Mouse (Mus musculus) kidney, adult 2 months (tissue): ENCODE measurements around the gene Adam1a. TPM values are rescaled to one million over a fixed set of nuclear protein-coding genes. Genes with fewer than 3 reads are reported as not detected.

Experiments used
- DNase-seq: peaks from one replicate; pipeline ENCODE4 v3.0.0; 2021
- H3K27ac ChIP-seq: fragments of 200-500 bp; 2 replicates; pipeline ENCODE4 v1.5.1; 2012; ENCODE audit warnings: low read depth, low read length, control low read depth, inconsistent platforms; ENCODE audit not compliant: insufficient read depth
- H3K27me3 ChIP-seq: fragments of 200-500 bp; replicated peaks from 2 replicates; pipeline ENCODE4 v1.6.1; 2012; ENCODE audit warnings: mild to moderate bottlenecking, moderate library complexity, low read length, inconsistent platforms; ENCODE audit not compliant: control insufficient read depth, insufficient read depth
- H3K36me3 ChIP-seq: fragments of 200-500 bp; 2 replicates; pipeline ENCODE4 v1.6.1; 2012; ENCODE audit warnings: mild to moderate bottlenecking, moderate library complexity, low read length, inconsistent platforms; ENCODE audit not compliant: control insufficient read depth, insufficient read depth
- H3K4me1 ChIP-seq: fragments of 200-500 bp; 2 replicates; pipeline ENCODE4 v1.6.1; 2011; ENCODE audit warnings: low read length; ENCODE audit not compliant: control insufficient read depth, insufficient read depth
- H3K4me3 ChIP-seq: fragments of 200-500 bp; 2 replicates; pipeline ENCODE4 v1.5.1; 2011; ENCODE audit warnings: mild to moderate bottlenecking, low read depth, low read length, control low read depth; ENCODE audit not compliant: insufficient read depth
- CTCF ChIP-seq: fragments of 200-500 bp; conservative IDR thresholded peaks from 2 replicates; pipeline ENCODE4 v1.5.1; 2011; ENCODE audit warnings: low read depth, mild to moderate bottlenecking, control low read depth, low read length, moderate library complexity, mixed read lengths; ENCODE audit not compliant: insufficient read depth, insufficient read length
- POLR2A ChIP-seq: fragments of 200-500 bp; IDR thresholded peaks from one replicate; pipeline ENCODE4 v1.6.1; 2011; ENCODE audit warnings: low read depth, low read length, control low read depth
- WGBS: fragments of 180-500 bp; shearing (Covaris S2); methylation state at CpG from one replicate; pipeline ENCODE4 v1.1.7; 2018; 5-methylcytosine and 5-hydroxymethylcytosine counted together
- polyA plus RNA-seq: library from polyadenylated mRNA; depleted of rRNA; stranded (reverse); fragments of >200 nt; gene quantifications from 2 replicates; pipeline ENCODE4 v1.2.3, GENCODE M21; 2012; rRNA removed

Adam1a gene
- polyA plus RNA-seq, 1 experiment: 2.0 TPM

- WGBS: 37% methylated on average over 3 of the region's 3 CpGs
- H3K27ac ChIP-seq: no peak overlapping the region
- TF ChIP-seq POLR2A: no peak
- TF ChIP-seq CTCF: no peak
- no peak overlapping the region for H3K4me3 ChIP-seq
- no peaks in the 10 kb centered on the region; the same call in 1 of the 2 replicates for H3K36me3 ChIP-seq
- H3K4me1 ChIP-seq: no peaks in the 10 kb centered on the region
- no peak for DNase-seq
- H3K27me3 ChIP-seq: no peaks in the 10 kb centered on the region
These were observed 75.7 kb downstream of the Adam1a start for GRCm38 (mm10) chr5:121469566-121469965.

Other genes starting within 250 kb of the Adam1a start
- 41.0 and 48.6 TPM in 2 replicates for gene Trafd1, start 159.8 kb downstream of the Adam1a start, polyA plus RNA-seq
- 7.0 and 8.1 TPM in 2 replicates for gene Naa25, start 147.5 kb downstream of the Adam1a start, polyA plus RNA-seq
- gene Tmem116, start 93.6 kb downstream of the Adam1a start, polyA plus RNA-seq: 147 and 171 TPM in 2 replicates
- 56.7 and 77.8 TPM in 2 replicates for gene Erp29, start 93.0 kb downstream of the Adam1a start, polyA plus RNA-seq
- not detected in 2 replicates for gene Adam1b, start 42.0 kb downstream of the Adam1a start, polyA plus RNA-seq
- gene Gm42878, start within 50 bp of the Adam1a start, polyA plus RNA-seq: 0.13 TPM in 1 of 2 replicates, not detected in the other
- 32.6 and 36.6 TPM in 2 replicates for gene Mapkapk5, start 423 bp upstream of the Adam1a start, polyA plus RNA-seq
- 1,369 and 1,431 TPM in 2 replicates for gene Aldh2, start 48.3 kb upstream of the Adam1a start, polyA plus RNA-seq
- gene Acad12, start 73.5 kb upstream of the Adam1a start, polyA plus RNA-seq: 47.0 and 51.4 TPM in 2 replicates
- 55.9 and 68.1 TPM in 2 replicates for gene Acad10, start 115.0 kb upstream of the Adam1a start, polyA plus RNA-seq
- 44.0 and 50.1 TPM in 2 replicates for gene Brap, start 115.1 kb upstream of the Adam1a start, polyA plus RNA-seq
- gene Atxn2, start 165.9 kb upstream of the Adam1a start, polyA plus RNA-seq: 111 and 112 TPM in 2 replicates